8 mouse cellular contexts compared by ENCODE assay signal in genomic region chr1:135564660-135565519, GRCm38 (mm10). TPM values are rescaled to one million over a fixed set of nuclear protein-coding genes. Genes with fewer than 3 reads are reported as not detected.
DNase-seq lines count a peak whose midpoint lies in the region; ATAC-seq and TF ChIP-seq lines count a peak whose summit lies in the region.
"Had no signal": no experiment of that assay in that cellular context is flagged by ENCODE, and none has a peak within 500 bp of the region (broad histone marks: within the 10 kb centered on the region; RNA-seq: fewer than 3 reads in every experiment).

No protein-coding gene starts in this region.

- no peak overlapping the region; the same call in 1 of the 2 replicates for H3K9ac ChIP-seq in lung, embryonic 14.5 days
- H3K9ac ChIP-seq in forebrain, embryonic 14.5 days (ENCODE audit: low read length), result no peak overlapping the region; the same call in 1 of the 2 replicates
- H3K9ac ChIP-seq in limb, embryonic 14.5 days (ENCODE audit: low read depth, low read length, severe bottlenecking), result no peak overlapping the region
- H3K9ac ChIP-seq in stomach, postnatal 0 days (ENCODE audit: low read length), result no peak overlapping the region
- H3K9ac ChIP-seq: liver, embryonic 15.5 days had no signal

- H3K4me1 ChIP-seq in lung, embryonic 14.5 days (ENCODE audit: insufficient read depth), result peaks cover 14% of the 10 kb centered on the region
- peaks cover 52% of the 10 kb centered on the region for H3K4me1 ChIP-seq in forebrain, embryonic 14.5 days (ENCODE audit: control insufficient read depth, insufficient read depth, low read length)
- H3K4me1 ChIP-seq in limb, embryonic 14.5 days (ENCODE audit: control insufficient read depth, insufficient read depth, low read length), result peaks cover 35% of the 10 kb centered on the region
- peaks cover 3% of the 10 kb centered on the region; the same call in 1 of the 2 replicates for H3K4me1 ChIP-seq in stomach, postnatal 0 days (replicated peaks; ENCODE audit: control insufficient read depth, insufficient read depth)

- TF ChIP-seq CTCF in lung, embryonic 14.5 days (IDR thresholded peaks at IDR 0.05; ENCODE audit: low read depth), result no peak
- no peak for TF ChIP-seq CTCF in stomach, postnatal 0 days (IDR thresholded peaks at IDR 0.05; ENCODE audit: low read depth)

- no peaks in the 10 kb centered on the region for H3K27me3 ChIP-seq in lung, embryonic 14.5 days (ENCODE audit: insufficient read depth, low read length)
- no peaks in the 10 kb centered on the region for H3K27me3 ChIP-seq in forebrain, embryonic 14.5 days (replicated peaks; ENCODE audit: control insufficient read depth, insufficient read depth, low read length)
- no peaks in the 10 kb centered on the region for H3K27me3 ChIP-seq in limb, embryonic 14.5 days (ENCODE audit: control insufficient read depth, insufficient read depth, low read length)
- H3K27me3 ChIP-seq in stomach, postnatal 0 days (ENCODE audit: control insufficient read depth, insufficient read depth, low read length), result no peaks in the 10 kb centered on the region
- H3K27me3 ChIP-seq: liver, embryonic 15.5 days had no signal

- TF ChIP-seq POLR2A in limb, embryonic 14.5 days (IDR thresholded peaks at IDR 0.05; ENCODE audit: borderline replicate concordance, extremely low read depth, insufficient read depth, insufficient read length), result no peak

- H3K36me3 ChIP-seq in lung, embryonic 14.5 days (ENCODE audit: insufficient read depth), result 0 out of 2 replicates have a peak, but pooled peaks cover 3% of the 10 kb centered on the region
- H3K36me3 ChIP-seq in forebrain, embryonic 14.5 days (ENCODE audit: control insufficient read depth, insufficient read depth, low read length), result peaks cover 4% of the 10 kb centered on the region; the same call in 1 of the 2 replicates
- H3K36me3 ChIP-seq in limb, embryonic 14.5 days (ENCODE audit: control insufficient read depth, insufficient read depth, low read length), result no peaks in the 10 kb centered on the region
- H3K36me3 ChIP-seq in stomach, postnatal 0 days (ENCODE audit: control insufficient read depth, insufficient read depth, low read length), result no peaks in the 10 kb centered on the region
- H3K36me3 ChIP-seq: liver, embryonic 15.5 days had no signal

- no peak for TF ChIP-seq EP300 in stomach, postnatal 0 days (optimal IDR thresholded peaks at IDR 0.05)

- H3K27ac ChIP-seq in lung, embryonic 14.5 days (ENCODE audit: low read depth), result peak overlapping the region; percentile 8; the same call in 1 of the 2 replicates
- peak overlapping the region; percentile 77 for H3K27ac ChIP-seq in forebrain, embryonic 14.5 days (ENCODE audit: low read depth, low read length)
- H3K27ac ChIP-seq in limb, embryonic 14.5 days (replicated peaks; ENCODE audit: low read depth, low read length), result peak overlapping the region; percentile 39
- H3K27ac ChIP-seq in stomach, postnatal 0 days (replicated peaks), result 0 out of 2 replicates have a peak overlapping the region, but pooled peaks have one; percentile 13
- H3K27ac ChIP-seq: liver, embryonic 15.5 days had no signal

- WGBS in lung, embryonic 14.5 days, result 44% methylated on average over 10 of the region's 10 CpGs
- 26% methylated on average over 10 of the region's 10 CpGs for WGBS in forebrain, embryonic 14.5 days
- WGBS in limb, embryonic 14.5 days, result 42% methylated on average over 10 of the region's 10 CpGs
- WGBS in stomach, postnatal 0 days, result 43% methylated on average over 10 of the region's 10 CpGs

- ATAC-seq in lung, embryonic 14.5 days (ENCODE audit: insufficient read depth), result no peak
- peak; percentile 51; the same call in 1 of the 2 replicates for ATAC-seq in forebrain, embryonic 14.5 days
- peak; percentile 56 for ATAC-seq in limb, embryonic 14.5 days (ENCODE audit: low FRiP score, low read depth)
- ATAC-seq in stomach, postnatal 0 days (ENCODE audit: low FRiP score, low TSS enrichment), result no peak

- DNase-seq in lung, embryonic 14.5 days, result no peak
- DNase-seq in lung, postnatal 14 days, result no peak
- peak; percentile 71 for DNase-seq in forebrain, embryonic 14.5 days (ENCODE audit: low spot score)
- DNase-seq in limb, embryonic 14.5 days (ENCODE audit: low spot score), result peak; percentile 55
- no peak for DNase-seq in stomach, postnatal 0 days (ENCODE audit: low spot score)
- DNase-seq in gastrocnemius, postnatal 10 days, result no peak
- DNase-seq in lung, postnatal 10 days, result no peak

- H3K4me2 ChIP-seq in lung, embryonic 14.5 days, result no peak overlapping the region
- H3K4me2 ChIP-seq in forebrain, embryonic 14.5 days (ENCODE audit: low read length), result no peak overlapping the region
- H3K4me2 ChIP-seq in limb, embryonic 14.5 days (replicated peaks; ENCODE audit: low read depth, low read length, severe bottlenecking), result no peak overlapping the region
- no peak overlapping the region for H3K4me2 ChIP-seq in stomach, postnatal 0 days (replicated peaks; ENCODE audit: low read depth)
- H3K4me2 ChIP-seq: liver, embryonic 15.5 days had no signal

- no peak overlapping the region for H3K4me3 ChIP-seq in lung, embryonic 14.5 days (ENCODE audit: low read depth, low read length)
- no peak overlapping the region for H3K4me3 ChIP-seq in forebrain, embryonic 14.5 days (ENCODE audit: low read depth, low read length)
- no peak overlapping the region for H3K4me3 ChIP-seq in limb, embryonic 14.5 days (replicated peaks; ENCODE audit: low read length)
- H3K4me3 ChIP-seq in stomach, postnatal 0 days (ENCODE audit: low read depth, low read length), result no peak overlapping the region
- H3K4me3 ChIP-seq: liver, embryonic 15.5 days had no signal

- no peaks in the 10 kb centered on the region for H3K9me3 ChIP-seq in lung, embryonic 14.5 days (ENCODE audit: low read depth, low read length)
- H3K9me3 ChIP-seq in forebrain, embryonic 14.5 days (replicated peaks; ENCODE audit: control insufficient read depth, low read length), result no peaks in the 10 kb centered on the region
- no peaks in the 10 kb centered on the region for H3K9me3 ChIP-seq in limb, embryonic 14.5 days (ENCODE audit: control insufficient read depth, low read length)
- no peaks in the 10 kb centered on the region for H3K9me3 ChIP-seq in stomach, postnatal 0 days (ENCODE audit: control insufficient read depth, low read length)
- H3K9me3 ChIP-seq: liver, embryonic 15.5 days had no signal

RNA-seq across cellular contexts. Expression of gene Nav1, which starts 42.2 kb away (rescaled TPM):
- polyA plus RNA-seq in lung, embryonic 14.5 days (2014; fragmentation: Nextera tagmentation; extraction: Ambion mirVana), result 19.6 and 21.7 TPM in 2 replicates
- polyA plus RNA-seq in forebrain, embryonic 14.5 days (2014; fragmentation: Nextera tagmentation; extraction: Ambion mirVana), result 26.1 and 38.3 TPM in 2 replicates
- 26.8 and 31.8 TPM in 2 replicates for polyA plus RNA-seq in limb, embryonic 14.5 days (2012; rRNA removed)
- polyA plus RNA-seq in limb, embryonic 14.5 days (2014; fragmentation: Nextera tagmentation; extraction: Ambion mirVana), result 14.4 and 17.3 TPM in 2 replicates
- 3.7 and 3.9 TPM in 2 replicates for polyA plus RNA-seq in stomach, postnatal 0 days (2015; fragmentation: Nextera tagmentation; extraction: Ambion mirVana)
- total RNA-seq in gastrocnemius, postnatal 10 days (2021), result 10 to 100 TPM; 17.2 to 29.5 TPM

Comparison
In these comparisons a context has a peak if more than half of its experiments do, and no peak if none do; other contexts are left out.
1. ATAC-seq: peak in forebrain, embryonic 14.5 days (single experiment) and limb, embryonic 14.5 days (single experiment); none in lung, embryonic 14.5 days (single experiment) and stomach, postnatal 0 days (single experiment).
2. DNase-seq: peak in forebrain, embryonic 14.5 days (single experiment) and limb, embryonic 14.5 days (single experiment); none in lung, embryonic 14.5 days (single experiment), lung, postnatal 14 days (single experiment), stomach, postnatal 0 days (single experiment), gastrocnemius, postnatal 10 days (single experiment) and lung, postnatal 10 days (single experiment).
3. H3K27ac ChIP-seq: peak in every context shown above with its lines; median percentile 77 in forebrain, embryonic 14.5 days; 39 in limb, embryonic 14.5 days; 13 in stomach, postnatal 0 days; 8 in lung, embryonic 14.5 days.